Mouse (Mus musculus): ENCODE data around the gene Camta2. TPM values are rescaled to one million over a fixed set of nuclear protein-coding genes. Genes with fewer than 3 reads are reported as not detected.
A peak's percentile ranks its signal among the peaks of the same experiment; 100 is the strongest.

The Camta2 gene
- polyA plus RNA-seq, 1 experiment from 2014 or later = 14.2 TPM

GRCm38 (mm10) chr11:70718481-70718880, 30.6 kb upstream of the Camta2 start:
- Histone ChIP-seq H3K27me3 (ENCODE audit: control insufficient read depth, insufficient read depth, low read length) (no peaks in the 10 kb centered on the region), H3K27ac (ENCODE audit: low read length) (no peak overlapping the region), H3K4me3 (replicated peaks; ENCODE audit: low read length) (no peak overlapping the region), H3K36me3 (ENCODE audit: control insufficient read depth, insufficient read depth, low read length) (peaks cover 25% of the 10 kb centered on the region), H3K9me3 (replicated peaks; ENCODE audit: control insufficient read depth, low read length) (no peaks in the 10 kb centered on the region), H3K9ac (ENCODE audit: low read length) (no peak overlapping the region), H3K4me2 (ENCODE audit: low read depth, low read length) (no peak overlapping the region), H3K4me1 (ENCODE audit: control insufficient read depth, insufficient read depth, low read length) (no peaks in the 10 kb centered on the region)
- ATAC-seq (ENCODE audit: insufficient read depth, low FRiP score) = no peak
- WGBS = 81% methylated on average over 5 of the region's 5 CpGs

DNA sequence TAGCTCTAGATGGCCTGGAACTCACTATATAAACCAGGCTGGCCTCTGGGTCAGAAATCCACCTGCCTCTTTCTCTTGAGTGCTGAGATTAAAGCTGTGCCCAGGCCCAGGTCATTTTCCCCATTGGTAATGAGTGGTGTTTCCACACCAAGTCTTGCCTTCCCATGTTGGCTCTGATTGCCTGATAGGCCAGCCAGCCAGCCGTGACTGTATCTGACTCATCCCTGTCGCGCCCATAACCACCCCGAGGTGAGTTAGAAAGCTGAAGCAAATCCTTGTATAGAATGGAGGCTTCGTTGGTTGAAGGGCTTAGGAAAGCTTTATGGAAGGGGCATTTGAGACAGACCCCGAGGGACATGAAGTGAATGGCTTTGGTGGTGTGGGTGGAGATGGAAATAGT, 27.9 kb upstream of the Camta2 start:
- Histone ChIP-seq H3K9ac (ENCODE audit: low read length) (no peak overlapping the region), H3K9me3 (replicated peaks; ENCODE audit: control insufficient read depth, low read length) (no peaks in the 10 kb centered on the region), H3K4me3 (replicated peaks; ENCODE audit: low read length) (no peak overlapping the region), H3K27me3 (ENCODE audit: control insufficient read depth, insufficient read depth, low read length) (no peaks in the 10 kb centered on the region), H3K27ac (ENCODE audit: low read length) (no peak overlapping the region), H3K4me1 (ENCODE audit: control insufficient read depth, insufficient read depth, low read length) (no peaks in the 10 kb centered on the region), H3K4me2 (ENCODE audit: low read depth, low read length) (no peak overlapping the region), H3K36me3 (ENCODE audit: control insufficient read depth, insufficient read depth, low read length) (peaks cover 16% of the 10 kb centered on the region)
- no peak for ATAC-seq (ENCODE audit: insufficient read depth, low FRiP score)
- 82% methylated on average over 6 of the region's 6 CpGs for WGBS

GRCm38 (mm10) chr11:70713222-70713621, 25.3 kb upstream of the Camta2 start:
- WGBS = 64% methylated on average over 6 of the region's 6 CpGs
- peaks cover 9% of the 10 kb centered on the region; the same call in 1 of the 2 replicates for H3K36me3 ChIP-seq (ENCODE audit: control insufficient read depth, insufficient read depth, low read length)
- no peak for ATAC-seq (ENCODE audit: insufficient read depth, low FRiP score)

GRCm38 (mm10) chr11:70711026-70711425, 23.1 kb upstream of the Camta2 start:
- Histone ChIP-seq H3K4me2 (ENCODE audit: low read depth, low read length) (no peak overlapping the region), H3K4me3 (replicated peaks; ENCODE audit: low read length) (no peak overlapping the region), H3K36me3 (ENCODE audit: control insufficient read depth, insufficient read depth, low read length) (peaks cover 15% of the 10 kb centered on the region), H3K9ac (ENCODE audit: low read length) (no peak overlapping the region), H3K9me3 (replicated peaks; ENCODE audit: control insufficient read depth, low read length) (no peaks in the 10 kb centered on the region), H3K4me1 (ENCODE audit: control insufficient read depth, insufficient read depth, low read length) (no peaks in the 10 kb centered on the region), H3K27ac (ENCODE audit: low read length) (no peak overlapping the region), H3K27me3 (ENCODE audit: control insufficient read depth, insufficient read depth, low read length) (no peaks in the 10 kb centered on the region)
- no peak for ATAC-seq (ENCODE audit: insufficient read depth, low FRiP score)
- 93% methylated on average over 10 of the region's 10 CpGs for WGBS

More at GRCm38 (mm10) chr11:70713222-70713621, 25.3 kb upstream of the Camta2 start:
- Histone ChIP-seq H3K27ac (ENCODE audit: low read length) (no peak overlapping the region), H3K9ac (ENCODE audit: low read length) (no peak overlapping the region), H3K4me2 (ENCODE audit: low read depth, low read length) (no peak overlapping the region), H3K9me3 (replicated peaks; ENCODE audit: control insufficient read depth, low read length) (no peaks in the 10 kb centered on the region), H3K4me1 (ENCODE audit: control insufficient read depth, insufficient read depth, low read length) (no peaks in the 10 kb centered on the region), H3K27me3 (ENCODE audit: control insufficient read depth, insufficient read depth, low read length) (no peaks in the 10 kb centered on the region), H3K4me3 (replicated peaks; ENCODE audit: low read length) (no peak overlapping the region)

DNA sequence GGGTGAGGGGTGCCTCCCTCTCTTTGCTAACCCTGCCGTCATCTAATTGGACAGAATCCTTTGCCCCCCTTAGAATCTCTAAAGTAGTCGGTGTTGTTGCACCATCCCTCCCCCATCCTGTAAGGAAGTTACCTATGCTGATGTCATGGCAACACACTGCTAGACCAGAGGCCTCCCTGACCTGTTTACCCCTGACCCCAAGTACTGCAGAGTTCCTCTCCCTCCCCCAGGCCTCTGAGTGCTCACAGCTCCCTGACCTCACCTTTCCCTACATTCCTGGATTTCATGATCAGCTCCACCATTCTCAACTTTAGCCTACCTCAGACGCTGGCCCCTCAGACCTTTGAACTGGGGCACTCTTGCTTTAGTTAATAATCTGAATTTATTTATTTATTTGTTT, 18.2 kb upstream of the Camta2 start:
- WGBS = 65% methylated on average over 3 of the region's 3 CpGs
- H3K9me3 ChIP-seq (replicated peaks; ENCODE audit: control insufficient read depth, low read length) = no peaks in the 10 kb centered on the region
- H3K27me3 ChIP-seq (ENCODE audit: control insufficient read depth, insufficient read depth, low read length) = no peaks in the 10 kb centered on the region
- H3K36me3 ChIP-seq (ENCODE audit: control insufficient read depth, insufficient read depth, low read length) = peaks cover 14% of the 10 kb centered on the region
- H3K4me3 ChIP-seq (replicated peaks; ENCODE audit: low read length) = no peak overlapping the region
- peaks cover 17% of the 10 kb centered on the region for H3K4me1 ChIP-seq (ENCODE audit: control insufficient read depth, insufficient read depth, low read length)
- no peak overlapping the region for H3K9ac ChIP-seq (ENCODE audit: low read length)
- no peak overlapping the region for H3K4me2 ChIP-seq (ENCODE audit: low read depth, low read length)
- no peak overlapping the region for H3K27ac ChIP-seq (ENCODE audit: low read length)
- ATAC-seq (ENCODE audit: insufficient read depth, low FRiP score) = no peak

DNA sequence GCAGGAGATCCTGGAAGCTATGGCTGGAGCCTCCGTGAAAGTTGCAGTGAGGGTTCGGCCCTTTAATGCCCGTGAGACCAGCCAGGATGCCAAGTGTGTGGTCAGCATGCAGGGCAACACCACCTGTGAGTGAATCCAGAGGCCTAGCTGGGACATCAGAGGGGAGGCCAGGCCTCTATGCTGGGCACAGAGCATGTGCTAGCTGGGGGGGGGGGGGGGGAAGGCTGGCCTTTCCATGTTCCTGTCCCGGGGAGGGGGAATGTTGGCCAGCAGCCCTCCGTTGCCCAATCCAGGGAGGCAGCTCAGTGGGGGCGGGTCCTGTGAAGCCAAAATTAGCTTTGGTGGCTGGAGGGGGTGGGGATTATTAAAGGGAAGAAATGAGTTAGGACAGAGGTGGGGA, 14.9 kb upstream of the Camta2 start:
- Histone ChIP-seq H3K4me1 (ENCODE audit: control insufficient read depth, insufficient read depth, low read length) (peaks cover 22% of the 10 kb centered on the region), H3K27me3 (ENCODE audit: control insufficient read depth, insufficient read depth, low read length) (no peaks in the 10 kb centered on the region), H3K27ac (ENCODE audit: low read length) (no peak overlapping the region), H3K9ac (ENCODE audit: low read length) (peak overlapping the region; percentile 61; the same call in 1 of the 2 replicates), H3K4me3 (replicated peaks; ENCODE audit: low read length) (no peak overlapping the region), H3K4me2 (ENCODE audit: low read depth, low read length) (no peak overlapping the region), H3K36me3 (ENCODE audit: control insufficient read depth, insufficient read depth, low read length) (peaks cover 9% of the 10 kb centered on the region; the same call in 1 of the 2 replicates), H3K9me3 (replicated peaks; ENCODE audit: control insufficient read depth, low read length) (no peaks in the 10 kb centered on the region)
- no peak for ATAC-seq (ENCODE audit: insufficient read depth, low FRiP score)
- 69% methylated on average over 6 of the region's 6 CpGs for WGBS

DNA sequence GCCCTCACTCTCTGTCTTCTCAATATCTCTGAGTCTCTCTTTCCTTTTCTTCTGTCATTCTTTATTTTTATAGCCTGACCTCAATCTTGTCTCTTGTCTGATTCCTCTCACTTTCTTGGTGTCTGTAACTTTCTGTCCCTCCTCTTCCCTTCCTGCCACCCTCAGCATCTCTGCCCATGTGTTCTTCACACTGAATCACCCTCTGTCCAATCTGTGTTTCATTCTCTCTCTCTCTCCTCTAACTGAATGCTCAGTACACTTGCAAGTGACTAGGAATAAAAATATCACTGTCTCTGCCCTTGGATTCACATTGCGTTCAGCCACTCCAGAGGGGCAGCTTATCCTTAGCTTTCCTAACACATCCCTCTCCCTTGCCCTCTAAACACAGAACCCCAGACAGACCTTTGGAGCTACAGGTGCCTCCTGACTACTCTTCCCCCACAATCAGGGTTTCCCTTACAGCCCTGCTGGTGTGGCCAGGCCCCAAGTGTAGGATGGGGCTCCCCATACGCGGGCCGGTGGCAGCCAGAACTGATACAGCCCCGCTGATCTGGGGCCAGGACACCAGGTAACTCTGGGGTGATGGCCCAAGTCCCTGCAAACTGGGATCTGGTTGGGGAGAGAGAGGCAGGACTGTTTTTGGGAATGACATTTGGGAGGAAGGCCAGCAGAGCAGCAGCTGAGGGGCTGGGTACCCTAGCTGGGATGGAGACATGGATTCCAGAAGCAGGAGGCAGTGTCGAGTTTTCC, 14.3 kb upstream of the Camta2 start:
- peak overlapping the region; percentile 66 for H3K4me2 ChIP-seq (ENCODE audit: low read depth, low read length)
- peaks cover 8% of the 10 kb centered on the region; the same call in 1 of the 2 replicates for H3K36me3 ChIP-seq (ENCODE audit: control insufficient read depth, insufficient read depth, low read length)
- WGBS = 78% methylated on average over 6 of the region's 6 CpGs
- no peak for ATAC-seq (ENCODE audit: insufficient read depth, low FRiP score)
- peak overlapping the region; percentile 61 for H3K9ac ChIP-seq (ENCODE audit: low read length)
- no peaks in the 10 kb centered on the region for H3K9me3 ChIP-seq (replicated peaks; ENCODE audit: control insufficient read depth, low read length)
- no peaks in the 10 kb centered on the region for H3K27me3 ChIP-seq (ENCODE audit: control insufficient read depth, insufficient read depth, low read length)
- peak overlapping the region; percentile 95 for H3K4me3 ChIP-seq (replicated peaks; ENCODE audit: low read length)
- 0 out of 2 replicates have a peak overlapping the region, but pooled peaks have one; percentile 98 for H3K27ac ChIP-seq (ENCODE audit: low read length)
- H3K4me1 ChIP-seq (ENCODE audit: control insufficient read depth, insufficient read depth, low read length) = peaks cover 22% of the 10 kb centered on the region

GRCm38 (mm10) chr11:70701221-70701955, 13.5 kb upstream of the Camta2 start:
- H3K36me3 ChIP-seq (ENCODE audit: control insufficient read depth, insufficient read depth, low read length) = 0 out of 2 replicates have a peak, but pooled peaks cover 4% of the 10 kb centered on the region
- H3K27ac ChIP-seq (ENCODE audit: low read length) = peak overlapping the region; percentile 98; the same call in 1 of the 2 replicates

DNA sequence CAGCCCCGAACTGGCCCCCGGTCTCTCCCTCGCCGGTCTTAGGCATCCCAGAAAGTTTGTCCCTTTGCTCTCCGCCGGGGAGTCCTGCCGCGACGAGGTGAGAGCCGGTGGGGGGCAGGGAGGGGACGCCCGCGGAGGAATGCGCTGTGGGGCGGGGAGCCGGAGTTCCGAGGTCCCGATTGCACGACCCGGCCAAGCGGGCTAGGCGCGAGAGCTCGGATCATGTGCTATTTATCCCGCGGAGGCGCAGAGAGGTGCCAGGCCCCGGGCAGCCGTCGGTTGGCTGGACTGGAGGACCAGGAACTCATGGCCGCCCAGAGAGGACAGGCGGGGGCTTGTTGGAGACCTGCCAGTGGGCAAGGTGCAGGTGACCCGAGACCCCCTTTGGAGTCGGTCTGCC, 12.7 kb upstream of the Camta2 start:
- H3K4me1 ChIP-seq (ENCODE audit: control insufficient read depth, insufficient read depth, low read length) = peaks cover 22% of the 10 kb centered on the region
- under 1% methylated on average over 34 of the region's 34 CpGs for WGBS
- peak overlapping the region; percentile 95 for H3K9ac ChIP-seq (ENCODE audit: low read length)
- peak overlapping the region; percentile 66 for H3K4me2 ChIP-seq (ENCODE audit: low read depth, low read length)
- no peaks in the 10 kb centered on the region for H3K9me3 ChIP-seq (replicated peaks; ENCODE audit: control insufficient read depth, low read length)
- H3K36me3 ChIP-seq (ENCODE audit: control insufficient read depth, insufficient read depth, low read length) = no peaks in the 10 kb centered on the region
- peak overlapping the region; percentile 98 for H3K27ac ChIP-seq (ENCODE audit: low read length)
- no peaks in the 10 kb centered on the region for H3K27me3 ChIP-seq (ENCODE audit: control insufficient read depth, insufficient read depth, low read length)
- ATAC-seq (ENCODE audit: insufficient read depth, low FRiP score) = peak; percentile 52
- peak overlapping the region; percentile 95 for H3K4me3 ChIP-seq (replicated peaks; ENCODE audit: low read length)

More at GRCm38 (mm10) chr11:70701221-70701955, 13.5 kb upstream of the Camta2 start:
- ATAC-seq (ENCODE audit: insufficient read depth, low FRiP score) = no peak
- Histone ChIP-seq H3K9ac (ENCODE audit: low read length) (peak overlapping the region; percentile 95), H3K9me3 (replicated peaks; ENCODE audit: control insufficient read depth, low read length) (no peaks in the 10 kb centered on the region), H3K4me3 (replicated peaks; ENCODE audit: low read length) (peak overlapping the region; percentile 95), H3K4me2 (ENCODE audit: low read depth, low read length) (peak overlapping the region; percentile 66), H3K27me3 (ENCODE audit: control insufficient read depth, insufficient read depth, low read length) (no peaks in the 10 kb centered on the region), H3K4me1 (ENCODE audit: control insufficient read depth, insufficient read depth, low read length) (peaks cover 22% of the 10 kb centered on the region)
- WGBS = 8% methylated on average over 10 of the region's 10 CpGs
